In genomic region chr2:127791919-127792603, GRCm38 (mm10) we compare ENCODE assay signal across 8 mouse cellular contexts. TPM values are rescaled to one million over a fixed set of nuclear protein-coding genes. Genes with fewer than 3 reads are reported as not detected.
DNase-seq lines count a peak whose midpoint lies in the region; ATAC-seq lines count a peak whose summit lies in the region.

Gene Mtln, minus strand, starts transcription at chr2:127792488.

- ATAC-seq in megakaryocyte progenitor cell, adult 5-6 weeks (replicated peaks; ENCODE audit: poor library complexity): peak; percentile 96

- DNase-seq in adipocyte (ENCODE audit: low spot score): peak; percentile 83
- peak; percentile 96 for DNase-seq in embryo, embryonic 10 days (ENCODE audit: low spot score)
- DNase-seq in gastrocnemius, postnatal 10 days: peak; percentile 77
- peak; percentile 81 for DNase-seq in induced T-regulatory cell, adult 2 months (ENCODE audit: low read depth)
- DNase-seq in left cerebral cortex, adult 9 months (ENCODE audit: low spot score in 2 of 2): peak; percentile 79 to 88
- peak; percentile 82 for DNase-seq in right cerebral cortex, postnatal 14 days
- DNase-seq in urinary bladder, postnatal 36 days (ENCODE audit: low spot score in 2 of 2): peak; percentile 80 to 88

RNA-seq across cellular contexts. Expression of gene Mtln, which starts in this region (rescaled TPM):
- 10 to 100 TPM; 64.1 to 80.2 TPM for total RNA-seq in gastrocnemius, postnatal 10 days (2021)
- 24.5 and 25.1 TPM in 2 replicates for total RNA-seq in megakaryocyte progenitor cell, adult 5-6 weeks (2015)
- total RNA-seq in megakaryocyte progenitor cell, adult 5-6 weeks (2017): 31.2 and 43.8 TPM in 2 replicates

Comparison
In these comparisons a context has a peak if more than half of its experiments do, and no peak if none do; other contexts are left out.
1. Peak in every context shown above with its lines: DNase-seq and ATAC-seq.